Mouse (Mus musculus): ENCODE measurements at regions not wholly inside any gene's neighbourhood (a gene's known extent, or its start where the extent isn't known, plus 50 kb on each side); places are given as distances from the start of the nearest gene placed in this dataset.

GRCm38 (mm10) chr16:92975090-92975489 lies 149.1 kb upstream of the Runx1 start:
- intact Hi-C loops (cut with DNase I) = no loop called here
- no peak for DNase-seq (ENCODE audit: low spot score in 2 of 2)

GRCm38 (mm10) chr16:92972681-92973080 lies 146.7 kb upstream of the Runx1 start:
- intact Hi-C loops (cut with DNase I) = no loop called here
- no peak for DNase-seq (ENCODE audit: low spot score in 2 of 2)

GRCm38 (mm10) chr16:92971956-92972355 lies 146.0 kb upstream of the Runx1 start:
- no peak for DNase-seq (ENCODE audit: low spot score in 2 of 2)
- intact Hi-C loops (cut with DNase I) = no loop called here

- intact Hi-C loops (cut with DNase I) = no loop called here
- no peak for DNase-seq (ENCODE audit: low spot score in 2 of 2)
These were observed 144.6 kb upstream of the Runx1 start for GRCm38 (mm10) chr16:92970587-92970986.

GRCm38 (mm10) chr16:92969036-92969435 lies 143.1 kb upstream of the Runx1 start:
- DNase-seq (ENCODE audit: low spot score in 2 of 2) = no peak
- intact Hi-C loops (cut with DNase I) = no loop called here

GRCm38 (mm10) chr16:92966069-92966866 lies 140.3 kb upstream of the Runx1 start:
- no peak for DNase-seq (ENCODE audit: low spot score in 2 of 2)
- intact Hi-C loops (cut with DNase I) = no loop called here

- intact Hi-C loops (cut with DNase I) = no loop called here
- DNase-seq (ENCODE audit: low spot score in 2 of 2) = no peak
These were observed 139.7 kb upstream of the Runx1 start for GRCm38 (mm10) chr16:92965651-92966050.

GRCm38 (mm10) chr16:92963582-92963981 lies 137.6 kb upstream of the Runx1 start:
- DNase-seq (ENCODE audit: low spot score in 2 of 2) = no peak
- intact Hi-C loops (cut with DNase I) = no loop called here

- DNase-seq (ENCODE audit: low spot score in 2 of 2) = no peak
- intact Hi-C loops (cut with DNase I) = no loop called here
These were observed 135.4 kb upstream of the Runx1 start for GRCm38 (mm10) chr16:92961361-92961760.

GRCm38 (mm10) chr16:92960740-92961139 lies 134.8 kb upstream of the Runx1 start:
- intact Hi-C loops (cut with DNase I) = no loop called here
- no peak for DNase-seq (ENCODE audit: low spot score in 2 of 2)

GRCm38 (mm10) chr16:92958967-92959366 lies 133.0 kb upstream of the Runx1 start:
- intact Hi-C loops (cut with DNase I) = no loop called here
- DNase-seq (ENCODE audit: low spot score in 2 of 2) = no peak

GRCm38 (mm10) chr16:92958146-92958545 lies 132.2 kb upstream of the Runx1 start:
- DNase-seq (ENCODE audit: low spot score in 2 of 2) = no peak
- intact Hi-C loops (cut with DNase I) = no loop called here

- intact Hi-C loops (cut with DNase I) = no loop called here
- DNase-seq (ENCODE audit: low spot score in 2 of 2) = peak in 1 of 2 experiments; percentile 20
These were observed 129.6 kb upstream of the Runx1 start for GRCm38 (mm10) chr16:92955508-92955907.

- intact Hi-C loops (cut with DNase I) = no loop called here
- no peak for DNase-seq (ENCODE audit: low spot score in 2 of 2)
These were observed 129.1 kb upstream of the Runx1 start for GRCm38 (mm10) chr16:92955087-92955486.

- DNase-seq (ENCODE audit: low spot score in 2 of 2) = peak in 1 of 2 experiments; percentile 2
- intact Hi-C loops (cut with DNase I) = no loop called here
These were observed 128.1 kb upstream of the Runx1 start for GRCm38 (mm10) chr16:92953936-92954654.

- intact Hi-C loops (cut with DNase I) = no loop called here
- DNase-seq (ENCODE audit: low spot score in 2 of 2) = peak; percentile 26 to 77
These were observed 126.6 kb upstream of the Runx1 start for GRCm38 (mm10) chr16:92952336-92953097.

GRCm38 (mm10) chr16:92951516-92951915 lies 125.6 kb upstream of the Runx1 start:
- intact Hi-C loops (cut with DNase I) = no loop called here
- DNase-seq (ENCODE audit: low spot score in 2 of 2) = no peak

- intact Hi-C loops (cut with DNase I) = no loop called here
- DNase-seq (ENCODE audit: low spot score in 2 of 2) = peak in 1 of 2 experiments; percentile 31
These were observed 122.5 kb upstream of the Runx1 start for GRCm38 (mm10) chr16:92948494-92948893.

GRCm38 (mm10) chr16:92946554-92946953 lies 120.6 kb upstream of the Runx1 start:
- DNase-seq (ENCODE audit: low spot score in 2 of 2) = no peak
- intact Hi-C loops (cut with DNase I) = no loop called here

- intact Hi-C loops (cut with DNase I) = no loop called here
- no peak for DNase-seq (ENCODE audit: low spot score in 2 of 2)
These were observed 118.0 kb upstream of the Runx1 start for GRCm38 (mm10) chr16:92943901-92944300.

Data from left cerebral cortex, postnatal 25 days (tissue).